Mouse (Mus musculus): ENCODE data around the gene Hyal2.

Gene Hyal2

GRCm38 (mm10) chr9:107612945-107613569 lies 45.3 kb downstream of the Hyal2 start:
- DNase-seq, result no peak

GRCm38 (mm10) chr9:107615035-107615434 lies 47.3 kb downstream of the Hyal2 start:
- no peak for DNase-seq

GRCm38 (mm10) chr9:107617461-107617860 lies 49.7 kb downstream of the Hyal2 start:
- DNase-seq, result no peak

DNA sequence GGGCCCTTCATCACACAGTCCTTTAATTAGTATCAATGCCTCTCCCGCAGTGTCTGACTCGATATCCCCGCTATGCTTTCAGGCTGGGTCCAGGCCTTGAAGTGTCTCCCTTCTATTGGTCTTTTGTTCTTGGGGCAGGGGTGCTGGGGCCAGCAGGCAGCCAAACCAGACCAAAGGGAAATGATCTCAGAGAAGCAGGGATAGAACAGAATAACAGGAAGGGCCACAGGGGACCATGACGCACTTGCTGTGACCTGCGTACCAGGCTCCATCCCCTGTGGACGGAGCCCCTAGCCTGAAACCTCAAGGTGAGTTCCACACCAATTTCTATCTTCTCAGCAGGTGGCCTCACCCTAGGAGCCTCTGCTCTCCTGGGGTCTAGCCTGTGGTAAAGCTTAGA lies 50.4 kb downstream of the Hyal2 start:
- no peak for DNase-seq

DNA sequence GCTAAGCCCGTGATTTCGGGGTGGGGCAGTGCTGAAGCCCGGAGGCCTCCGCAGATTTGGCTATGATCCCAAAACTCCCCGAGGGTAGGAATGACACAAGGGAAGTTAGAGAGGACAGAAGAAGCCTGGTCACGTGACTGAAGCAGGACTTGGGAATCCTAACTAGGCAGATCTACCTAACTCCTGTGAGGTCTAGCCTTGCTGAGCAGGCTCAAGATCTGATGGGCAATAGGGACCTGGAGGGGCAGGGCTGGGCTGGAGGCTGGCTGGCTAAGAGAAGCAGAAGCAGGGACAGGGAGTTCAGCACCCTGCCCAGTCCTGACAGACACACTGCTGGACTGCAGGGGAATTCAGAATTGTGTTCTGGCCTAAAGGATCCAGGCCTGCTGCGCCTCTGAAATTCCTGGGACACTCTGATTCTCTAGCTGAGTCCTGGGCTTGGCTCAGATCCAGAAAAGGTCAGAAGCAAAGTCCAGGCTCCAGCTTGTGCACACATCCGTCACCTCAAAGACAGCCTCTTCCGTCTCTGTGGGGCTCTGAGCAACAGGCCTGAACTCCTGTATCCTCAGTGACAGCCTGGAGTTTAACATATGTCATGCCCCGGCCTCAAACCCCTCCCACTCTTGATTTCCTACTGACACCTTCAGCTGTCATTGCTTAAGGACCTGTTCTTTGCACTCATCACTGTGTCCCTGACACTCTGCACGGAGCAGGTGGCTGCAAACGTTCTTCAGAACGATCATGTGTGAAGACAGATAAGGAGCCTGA lies 51.2 kb downstream of the Hyal2 start:
- DNase-seq, result peak; percentile 70

- no peak for DNase-seq
These were observed 51.8 kb downstream of the Hyal2 start for GRCm38 (mm10) chr9:107619546-107619879.

GRCm38 (mm10) chr9:107620954-107621353 lies 53.2 kb downstream of the Hyal2 start:
- no peak for DNase-seq
